Mouse (Mus musculus): ENCODE measurements at regions not wholly inside any gene's neighbourhood (a gene's known extent, or its start where the extent isn't known, plus 50 kb on each side); places are given as distances from the start of the nearest gene placed in this dataset.

DNA sequence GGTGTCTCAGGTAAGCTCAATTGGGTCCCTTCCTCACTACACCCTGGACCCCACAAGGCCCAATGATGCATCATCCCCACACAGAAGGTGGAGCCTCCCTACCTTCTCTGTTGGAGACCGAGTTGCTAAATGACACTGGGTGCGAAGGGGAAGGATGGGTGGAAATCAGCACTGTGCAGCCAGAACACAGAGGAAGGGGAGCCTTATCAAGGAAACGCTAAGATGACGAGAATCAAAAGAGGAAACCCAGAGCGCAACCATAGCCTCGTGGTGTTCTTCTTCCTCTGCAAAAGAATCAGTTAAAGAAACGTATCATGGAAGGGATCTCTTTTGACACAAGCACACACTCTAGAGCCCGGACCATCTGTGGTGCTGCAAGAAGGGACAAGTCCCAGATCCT is 64.6 kb downstream of the Hes1 start:
- TF ChIP-seq CTCF (IDR thresholded peaks at IDR 0.05; ENCODE audit: borderline replicate concordance, insufficient read depth, low read depth, low read length): no peak
- TF ChIP-seq POLR2A (IDR thresholded peaks at IDR 0.05; ENCODE audit: borderline replicate concordance, insufficient read depth, low read length): no peak
